Mouse (Mus musculus): Measurements from ENCODE around the gene Tmem115.

Tmem115 gene

DNA sequence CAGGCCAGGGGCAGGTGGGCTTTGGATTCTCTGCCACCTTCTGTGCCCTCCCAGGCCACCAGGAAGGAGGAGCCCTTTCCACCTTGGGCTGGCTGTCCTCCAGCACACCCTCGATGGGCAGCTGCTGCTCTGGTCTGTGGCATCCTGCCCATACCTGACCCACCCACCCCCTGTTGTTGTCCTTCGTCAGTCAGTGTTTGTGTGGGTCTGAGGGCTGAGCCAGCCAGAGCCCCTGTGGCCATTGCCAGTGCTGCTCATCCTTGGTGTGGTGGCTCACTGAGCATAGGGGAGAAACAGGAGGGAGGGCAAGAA, 11.4 kb upstream of the Tmem115 start:
- no peak for DNase-seq

DNA sequence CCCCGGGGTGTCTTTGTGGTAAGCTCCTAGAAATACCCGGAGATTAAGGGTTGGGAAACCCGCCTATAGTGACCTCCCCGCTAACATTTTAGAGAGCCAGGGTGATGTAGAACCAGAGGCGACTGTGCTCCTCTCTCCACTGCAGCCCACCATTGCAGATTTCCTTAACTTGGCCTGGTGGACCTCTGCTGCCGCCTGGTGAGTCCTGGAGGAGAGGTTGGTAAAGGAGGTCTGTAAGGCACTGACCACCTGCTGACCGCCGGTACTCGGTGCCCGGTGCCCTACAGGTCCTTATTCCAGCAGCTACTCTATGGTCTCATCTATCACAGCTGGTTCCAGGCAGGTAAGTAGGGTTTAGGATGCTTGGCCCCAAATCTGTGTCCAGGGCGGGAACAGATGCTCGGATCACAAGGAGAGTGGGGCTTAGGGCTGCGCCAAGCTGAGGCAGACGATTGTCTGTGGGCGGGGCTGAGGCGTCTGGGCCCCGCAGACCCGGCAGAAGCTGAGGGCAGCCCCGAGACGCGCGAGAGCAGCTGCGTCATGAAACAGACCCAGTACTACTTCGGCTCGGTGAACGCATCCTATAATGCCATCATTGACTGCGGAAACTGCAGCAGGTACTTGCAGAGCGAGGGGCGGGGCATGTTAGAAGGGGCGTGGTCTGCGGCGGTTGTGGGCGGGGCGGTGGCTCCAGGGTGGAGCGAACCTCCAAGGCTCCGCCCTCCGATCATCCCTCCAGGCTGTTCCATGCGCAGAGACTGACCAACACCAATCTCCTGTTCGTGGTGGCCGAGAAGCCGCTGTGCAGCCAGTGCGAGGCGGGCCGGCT, 7.3 kb upstream of the Tmem115 start:
- DNase-seq = peak; percentile 75

DNA sequence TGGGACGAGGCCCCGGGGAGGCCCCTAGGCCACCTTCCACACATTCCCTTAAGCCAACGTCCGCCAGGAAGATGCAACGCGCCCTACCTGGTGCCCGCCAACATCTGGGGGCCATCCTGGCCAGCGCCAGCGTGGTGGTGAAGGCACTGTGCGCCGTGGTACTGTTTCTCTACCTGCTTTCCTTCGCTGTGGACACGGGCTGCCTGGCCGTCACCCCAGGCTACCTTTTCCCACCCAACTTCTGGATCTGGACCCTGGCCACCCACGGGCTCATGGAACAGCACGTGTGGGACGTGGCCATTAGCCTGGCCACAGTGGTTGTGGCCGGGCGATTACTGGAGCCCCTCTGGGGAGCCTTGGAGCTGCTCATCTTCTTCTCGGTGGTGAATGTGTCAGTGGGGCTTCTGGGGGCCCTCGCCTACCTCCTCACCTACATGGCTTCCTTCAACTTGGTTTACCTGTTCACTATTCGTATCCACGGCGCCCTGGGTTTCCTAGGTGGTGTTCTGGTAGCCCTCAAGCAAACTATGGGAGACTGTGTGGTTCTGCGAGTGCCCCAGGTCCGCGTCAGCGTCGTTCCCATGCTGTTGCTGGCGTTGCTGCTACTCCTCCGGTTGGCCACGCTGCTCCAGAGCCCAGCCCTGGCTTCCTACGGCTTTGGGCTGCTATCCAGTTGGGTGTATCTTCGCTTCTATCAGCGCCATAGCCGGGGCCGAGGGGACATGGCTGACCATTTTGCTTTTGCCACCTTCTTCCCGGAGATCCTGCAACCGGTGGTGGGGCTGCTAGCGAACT, 860 bp downstream of the Tmem115 start:
- no peak for DNase-seq

DNA sequence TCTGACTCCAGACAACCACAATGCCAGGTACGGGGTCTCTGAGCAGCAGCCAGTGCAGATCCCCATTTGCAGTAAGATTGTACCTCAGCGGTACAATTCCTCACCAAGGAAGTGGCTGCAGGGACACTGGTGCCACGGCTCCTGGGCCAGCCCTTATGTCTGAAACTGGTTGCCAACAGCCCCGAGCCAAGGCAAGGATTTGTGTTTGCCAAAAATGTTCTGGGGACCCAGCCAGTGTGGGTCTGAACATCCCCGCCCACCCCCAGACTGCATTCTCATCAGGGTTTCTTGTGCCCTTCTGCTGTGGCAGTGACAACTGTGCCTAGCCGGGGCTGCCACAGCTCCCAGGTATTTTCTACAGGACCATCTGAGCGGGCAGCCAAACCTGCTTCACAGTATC, 4.5 kb downstream of the Tmem115 start:
- no peak for DNase-seq

DNA sequence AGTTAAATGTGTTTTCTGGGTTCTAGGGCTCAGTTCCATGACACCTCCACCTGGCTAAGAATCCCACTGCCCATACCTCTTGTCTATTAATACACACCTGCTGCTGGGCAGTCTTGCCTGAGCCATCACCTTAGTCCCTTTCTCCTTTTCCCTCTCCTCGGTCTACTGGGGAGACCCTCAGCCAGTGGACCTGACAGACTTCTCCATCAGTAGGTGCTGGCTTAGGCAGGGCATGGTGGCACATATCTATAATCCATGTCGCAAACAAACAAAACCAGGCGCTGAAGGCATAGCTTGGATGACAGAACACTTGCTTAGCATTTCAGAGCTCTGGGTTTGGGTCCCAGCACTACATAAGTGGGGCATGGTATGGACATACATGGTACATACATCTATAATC, 5.0 kb downstream of the Tmem115 start:
- no peak for DNase-seq

DNA sequence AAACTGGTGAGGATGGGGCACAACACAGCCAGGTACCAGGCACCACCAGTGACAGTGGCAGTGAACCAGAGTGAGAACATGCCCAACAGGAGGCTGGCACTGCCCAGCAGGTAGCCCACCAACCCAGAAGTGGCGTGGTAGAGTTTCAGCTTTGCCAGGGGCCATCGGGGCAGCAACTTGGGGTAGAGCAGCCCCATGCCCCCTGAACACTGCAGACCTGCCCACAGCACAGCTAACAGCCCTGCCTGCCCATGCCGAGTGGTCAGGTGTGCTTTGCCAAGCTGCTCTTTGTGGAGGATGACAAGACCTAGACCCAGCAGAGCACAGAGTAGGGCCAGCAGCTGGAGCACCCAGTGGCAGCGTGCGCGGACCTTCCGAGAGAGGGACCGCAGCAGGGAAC, 6.2 kb downstream of the Tmem115 start:
- no peak for DNase-seq

DNA sequence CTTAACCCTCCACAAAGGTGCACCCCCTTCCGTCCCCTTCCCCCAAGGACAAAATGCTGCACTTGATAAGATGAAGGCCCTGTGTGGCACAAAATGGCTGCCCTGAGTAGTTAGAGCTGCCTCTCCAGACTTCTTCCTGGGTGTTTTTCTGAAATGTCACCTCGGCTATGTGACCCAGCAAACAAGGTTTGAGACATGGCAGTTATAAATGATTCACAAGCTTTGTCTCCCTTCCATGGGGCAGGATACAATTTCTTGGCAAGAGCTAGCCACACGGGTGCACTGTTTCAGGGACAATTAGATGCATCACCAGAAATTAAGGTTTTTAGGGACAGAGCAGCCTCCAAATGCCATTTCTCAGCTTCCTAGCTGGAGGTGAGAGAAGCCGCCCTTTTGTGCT, 6.7 kb downstream of the Tmem115 start:
- DNase-seq = no peak

DNA sequence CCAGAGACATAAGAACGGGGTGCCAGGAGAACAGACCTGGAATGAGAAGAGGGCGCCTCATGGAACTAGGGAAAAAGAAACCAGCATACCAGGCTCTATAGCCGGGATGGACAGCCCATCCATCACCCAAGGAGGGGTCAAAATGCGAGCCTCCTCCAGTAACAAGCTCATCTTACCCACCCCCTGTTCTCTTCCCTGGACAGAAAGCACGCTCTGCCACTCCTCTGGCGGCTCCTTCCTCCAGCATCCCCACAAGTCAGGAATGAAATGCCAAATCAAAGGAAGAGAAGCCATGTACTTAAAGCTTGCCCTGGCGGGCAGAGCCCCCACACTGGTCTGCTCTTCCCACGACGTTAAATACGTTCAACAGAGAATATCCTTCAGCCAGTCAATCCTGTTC, 7.3 kb downstream of the Tmem115 start:
- no peak for DNase-seq

DNA sequence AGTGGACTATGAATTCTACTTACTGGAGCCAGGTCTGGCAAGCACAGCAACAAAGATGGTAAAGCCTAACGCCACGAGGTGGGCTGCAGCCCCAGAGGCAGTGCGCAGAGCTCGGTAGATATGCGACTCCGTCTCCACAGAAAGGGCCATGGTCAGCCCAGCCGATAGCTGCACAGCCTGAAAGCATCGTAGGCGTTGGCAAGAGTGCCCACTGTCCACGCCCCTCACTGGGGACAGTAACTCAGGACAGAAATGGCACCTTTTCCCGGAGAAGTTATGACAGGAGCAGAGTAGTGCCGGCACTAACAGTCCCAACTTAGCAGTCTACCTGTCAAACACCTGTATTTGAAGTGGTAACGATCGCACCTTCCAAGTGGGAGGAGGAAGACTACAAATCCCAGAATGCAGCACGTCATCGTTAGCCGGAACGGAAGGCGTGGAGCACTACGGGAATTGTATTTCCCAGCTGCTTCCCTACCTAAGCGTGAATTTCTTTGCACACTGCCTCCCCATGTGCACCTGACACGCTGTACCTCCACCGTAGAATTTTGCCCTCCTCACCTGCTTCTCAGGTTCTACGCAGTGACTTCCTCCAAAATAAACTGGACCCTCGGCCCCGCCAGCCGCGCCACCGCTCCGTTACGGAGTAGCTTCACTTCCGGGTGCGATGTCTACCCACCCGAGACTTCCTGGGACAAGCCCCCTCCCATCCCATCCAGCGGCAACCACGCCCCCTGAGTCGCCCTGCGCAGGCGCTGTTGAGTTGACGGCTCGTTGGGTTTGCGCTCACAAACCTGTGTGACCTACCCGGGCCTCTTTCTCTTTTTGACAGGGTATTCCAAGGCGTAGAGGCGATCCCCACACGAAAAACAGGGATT, 8.0 kb downstream of the Tmem115 start, which contains the start of the genes Cyb561d2 and Nprl2:
Gene Cyb561d2, minus strand, starts transcription at position 720 of the 878 bp plus-strand sequence.
Gene Nprl2, plus strand, starts transcription at position 753 of the 878 bp plus-strand sequence.
- peak; percentile 89 for DNase-seq

DNA sequence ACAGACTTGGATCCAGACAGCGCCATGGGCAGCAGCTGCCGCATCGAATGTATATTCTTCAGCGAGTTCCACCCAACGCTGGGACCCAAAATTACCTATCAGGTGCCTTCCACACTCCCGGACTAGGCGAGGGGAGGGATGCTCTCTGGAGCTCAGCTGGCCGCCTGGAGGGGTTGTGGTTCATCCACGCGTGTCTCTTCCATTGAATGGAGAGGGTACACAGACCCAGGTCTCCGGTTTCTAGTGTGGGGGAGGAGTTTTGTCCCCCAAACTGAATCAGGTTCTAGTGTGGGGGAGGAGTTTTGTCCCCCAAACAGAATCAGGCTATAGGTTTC, 8.6 kb downstream of the Tmem115 start:
- no peak for DNase-seq

DNA sequence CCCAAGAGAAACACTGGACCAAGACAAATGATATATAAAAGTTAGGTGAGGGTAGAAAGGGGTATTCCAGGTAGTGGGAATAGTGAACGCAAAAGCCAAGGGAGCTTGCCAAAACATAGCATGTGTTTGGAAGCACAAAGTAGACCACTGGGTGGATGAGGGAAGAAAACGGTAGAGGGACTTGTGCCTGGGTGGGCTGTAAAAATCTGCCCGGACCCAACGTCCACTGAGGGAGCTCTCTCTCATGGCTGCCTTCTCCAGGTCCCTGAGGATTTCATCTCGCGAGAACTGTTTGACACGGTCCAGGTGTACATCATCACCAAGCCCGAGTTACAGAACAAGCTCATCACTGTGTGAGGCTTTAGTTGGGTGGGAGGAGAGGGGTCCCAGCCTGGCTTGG, 9.0 kb downstream of the Tmem115 start:
- no peak for DNase-seq

DNA sequence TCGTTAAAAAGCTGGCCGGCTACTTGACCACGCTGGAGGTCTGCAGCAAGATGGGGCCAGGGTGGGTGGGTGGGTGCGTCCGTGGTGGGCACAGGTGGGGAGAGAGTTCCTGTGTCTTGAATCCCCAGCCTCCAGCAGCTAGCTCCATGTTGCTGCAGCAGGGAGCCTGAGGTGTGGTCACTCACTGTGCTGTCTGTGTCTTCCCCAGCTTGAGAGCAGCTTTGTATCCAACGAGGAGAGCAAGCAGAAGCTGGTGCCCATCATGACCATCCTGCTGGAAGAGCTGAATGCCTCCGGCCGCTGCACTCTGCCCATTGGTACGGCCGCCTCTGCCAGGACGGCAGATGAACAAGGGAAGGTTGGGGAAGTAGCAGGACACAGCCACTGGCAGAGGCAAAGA, 9.6 kb downstream of the Tmem115 start:
- no peak for DNase-seq

DNA sequence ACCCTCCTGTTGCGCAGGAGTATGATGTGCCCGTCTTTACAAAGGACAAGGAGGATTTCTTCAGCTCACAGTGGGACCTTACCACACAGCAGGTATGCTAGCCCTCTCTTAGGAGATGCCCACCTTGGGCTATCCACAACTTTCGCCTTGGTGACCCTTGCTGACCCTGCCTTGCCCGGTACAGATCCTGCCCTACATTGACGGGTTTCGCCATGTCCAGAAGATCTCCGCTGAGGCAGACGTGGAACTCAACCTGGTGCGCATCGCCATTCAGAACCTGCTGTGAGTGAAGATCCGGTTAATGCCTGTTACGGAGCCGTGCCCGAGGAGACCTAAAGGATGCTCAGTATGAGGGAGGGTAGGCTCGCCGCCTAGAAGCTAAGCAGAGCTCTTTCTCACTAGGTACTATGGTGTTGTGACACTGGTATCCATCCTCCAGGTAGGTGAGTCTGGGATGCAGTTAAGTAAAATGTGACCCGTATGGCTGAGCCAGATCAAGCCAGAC, 10.5 kb downstream of the Tmem115 start:
- no peak for DNase-seq

DNA sequence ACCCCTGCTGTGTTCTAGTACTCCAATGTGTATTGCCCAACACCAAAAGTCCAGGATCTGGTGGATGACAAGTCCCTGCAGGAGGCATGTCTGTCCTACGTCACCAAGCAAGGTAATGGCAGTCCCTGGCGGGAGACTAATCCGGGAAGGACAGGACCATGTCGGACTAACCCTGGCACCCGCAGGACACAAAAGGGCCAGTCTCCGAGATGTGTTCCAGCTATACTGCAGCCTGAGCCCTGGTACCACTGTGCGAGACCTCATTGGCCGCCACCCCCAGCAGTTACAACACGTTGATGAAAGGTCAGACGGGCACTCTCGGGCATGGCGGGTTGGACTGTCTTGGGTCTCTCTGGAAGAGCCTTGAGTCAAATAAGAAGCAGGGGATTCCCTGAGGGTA, 11.0 kb downstream of the Tmem115 start:
- no peak for DNase-seq

DNA sequence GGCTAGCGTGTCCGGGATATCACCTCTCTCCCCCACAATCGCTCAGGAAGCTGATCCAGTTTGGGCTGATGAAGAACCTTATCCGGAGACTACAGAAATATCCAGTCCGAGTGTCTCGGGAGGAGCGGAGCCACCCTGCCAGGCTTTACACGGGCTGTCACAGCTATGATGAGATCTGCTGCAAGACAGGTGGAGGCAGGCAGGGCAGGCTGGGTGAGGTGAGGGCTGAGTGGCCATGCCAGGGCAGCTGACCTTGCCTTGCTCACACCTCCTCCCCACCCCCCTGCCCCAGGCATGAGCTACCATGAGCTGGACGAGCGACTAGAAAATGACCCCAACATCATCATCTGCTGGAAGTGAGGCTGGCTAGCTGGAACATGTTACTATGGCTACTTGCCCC, 11.5 kb downstream of the Tmem115 start:
- DNase-seq = no peak

DNA sequence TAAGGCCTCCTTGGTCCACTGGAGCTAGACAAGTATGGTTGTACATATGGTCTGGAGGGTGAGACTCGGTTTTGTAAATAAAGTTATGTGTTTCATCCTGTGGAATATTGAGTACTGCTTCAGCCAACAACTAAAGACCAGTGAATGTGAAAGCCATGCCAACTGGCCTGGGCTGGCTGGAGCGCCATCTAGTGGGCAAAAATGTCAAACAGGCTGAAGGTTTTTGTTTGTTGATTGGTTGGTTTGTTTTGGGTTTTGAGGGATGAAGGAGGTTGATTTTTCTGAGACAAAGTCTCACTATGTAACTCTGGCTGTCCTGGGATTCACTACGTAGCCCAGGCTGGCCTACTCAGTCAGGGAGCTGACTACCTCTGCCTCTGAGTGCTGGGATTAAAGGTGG, 11.9 kb downstream of the Tmem115 start:
- DNase-seq = peak; percentile 72

DNA sequence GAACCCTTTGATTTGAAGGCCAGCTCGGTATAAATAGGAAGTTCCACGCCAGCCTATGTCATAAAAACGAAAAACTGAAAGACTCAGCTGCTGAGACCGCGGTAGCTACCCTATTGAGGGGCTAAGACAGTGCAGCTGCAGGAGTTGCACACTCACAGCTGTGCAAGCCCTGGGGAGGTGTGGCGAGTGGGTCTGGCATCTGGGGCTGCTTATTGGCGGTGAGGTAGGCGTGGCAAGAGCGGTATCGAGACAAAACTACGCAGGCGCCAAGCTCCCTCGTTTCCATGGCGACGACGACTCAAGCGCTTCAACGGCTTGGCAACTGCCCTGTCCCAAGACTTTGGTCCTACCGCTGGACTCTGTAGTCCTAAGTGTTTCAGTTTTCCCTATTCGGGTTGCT, 13.3 kb downstream of the Tmem115 start, which contains the start of gene Zmynd10:
Gene Zmynd10, plus strand, starts transcription at position 273 of the 400 bp plus-strand sequence.
- peak; percentile 89 for DNase-seq

DNA sequence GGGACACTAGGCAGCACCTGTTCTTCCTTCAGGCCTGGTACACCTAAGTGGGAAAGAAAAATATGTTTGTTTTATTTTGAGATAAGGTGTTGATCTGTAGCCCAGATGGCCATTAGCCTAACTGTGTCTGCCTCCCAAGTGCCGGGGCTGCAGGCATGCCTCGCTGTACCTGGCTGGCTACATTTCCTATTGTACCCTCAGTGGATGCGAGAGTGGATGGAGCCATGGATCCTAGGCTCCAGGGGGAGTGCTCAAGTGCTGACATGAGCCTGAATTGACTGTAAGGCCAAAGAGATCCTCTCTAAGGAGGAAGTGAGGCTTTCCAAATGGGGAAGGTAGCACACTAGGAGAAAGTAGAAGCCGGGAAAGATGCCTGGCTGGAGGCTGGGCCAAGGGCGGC, 14.2 kb downstream of the Tmem115 start:
- no peak for DNase-seq

DNA sequence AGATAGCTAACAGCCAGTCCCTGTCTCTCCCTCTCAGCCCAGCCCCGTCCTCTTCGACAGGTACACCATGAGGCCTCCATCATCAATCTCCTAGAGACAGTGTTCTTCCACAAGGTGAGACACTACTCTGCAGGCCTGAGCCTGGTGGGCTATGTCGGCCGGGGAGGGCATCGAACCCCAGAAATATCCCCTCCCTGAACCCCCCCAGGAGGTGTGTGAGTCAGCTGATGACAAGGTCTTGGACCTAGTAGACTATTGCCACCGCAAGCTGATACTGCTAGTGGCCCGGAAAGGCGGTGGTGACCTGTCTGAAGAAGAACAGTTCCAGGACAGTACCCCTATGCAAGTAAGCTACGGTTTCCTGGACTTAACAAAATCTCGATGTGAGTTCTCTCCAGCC, 15.1 kb downstream of the Tmem115 start:
- DNase-seq = no peak

DNA sequence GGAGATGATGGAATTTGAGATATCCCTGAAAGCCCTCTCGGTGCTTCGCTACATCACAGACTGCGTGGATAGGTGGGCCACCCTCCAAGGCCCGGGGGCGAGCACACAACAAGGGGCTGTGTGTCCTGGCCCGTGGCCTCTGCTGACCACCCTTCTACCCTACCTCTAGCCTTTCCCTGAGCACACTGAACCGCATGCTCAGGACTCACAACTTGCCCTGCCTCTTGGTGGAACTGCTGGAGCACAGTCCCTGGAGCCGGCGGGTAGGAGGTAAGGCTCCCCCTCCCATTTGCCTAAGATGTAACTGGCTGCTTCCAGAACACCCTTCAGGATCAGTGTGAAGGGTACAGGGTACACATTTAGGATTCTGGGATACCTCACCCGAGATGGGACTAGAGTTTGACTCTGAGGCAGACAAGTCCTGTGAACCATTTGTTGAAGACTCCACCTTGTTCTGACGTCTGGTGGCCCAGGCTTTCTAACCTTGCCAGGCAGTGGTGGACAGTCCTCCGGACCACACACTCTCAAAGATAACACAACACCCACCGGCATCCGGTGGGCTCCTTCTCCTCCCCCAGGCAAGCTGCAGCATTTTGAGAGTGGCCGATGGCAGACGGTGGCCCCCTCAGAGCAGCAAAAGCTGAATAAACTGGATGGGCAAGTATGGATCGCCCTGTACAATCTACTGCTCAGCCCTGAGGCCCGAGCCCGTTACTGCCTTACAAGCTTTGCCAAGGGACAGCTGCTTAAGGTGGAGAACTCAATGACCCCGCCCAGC, 15.7 kb downstream of the Tmem115 start:
- no peak for DNase-seq

DNA sequence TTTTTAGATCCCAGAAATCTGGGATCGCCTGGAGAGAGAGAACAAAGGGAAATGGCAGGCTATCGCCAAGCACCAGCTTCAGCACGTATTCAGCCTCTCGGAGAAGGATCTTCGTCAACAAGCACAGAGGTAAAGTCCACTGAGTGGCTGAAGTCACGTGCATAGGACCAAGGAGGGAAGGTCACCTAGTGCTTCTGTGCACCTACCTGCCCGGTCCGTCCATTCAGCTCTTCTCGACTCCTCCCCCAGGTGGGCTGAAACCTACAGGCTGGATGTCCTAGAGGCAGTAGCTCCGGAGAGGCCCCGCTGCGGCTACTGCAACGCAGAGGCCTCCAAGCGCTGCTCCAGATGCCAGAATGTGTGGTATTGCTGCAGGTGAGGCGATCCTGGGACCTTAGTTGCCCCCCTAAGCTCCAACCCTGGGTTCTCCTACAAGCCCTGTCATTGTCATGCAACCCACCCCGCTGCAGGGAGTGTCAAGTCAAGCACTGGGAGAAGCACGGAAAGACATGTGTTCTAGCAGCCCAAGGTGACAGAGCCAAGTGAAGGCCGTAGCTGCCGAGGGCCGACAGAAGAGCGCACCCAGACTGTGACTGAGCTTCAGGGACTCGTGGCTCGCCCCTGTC, 16.9 kb downstream of the Tmem115 start:
- DNase-seq = no peak

Data from right cerebral cortex, postnatal 14 days (tissue).